Mouse (Mus musculus) thymus, adult 2 months (tissue): ENCODE data around the gene Adamtsl2. TPM values are rescaled to one million over a fixed set of nuclear protein-coding genes. Genes with fewer than 3 reads are reported as not detected.

Experiments
- DNase-seq: peaks from one replicate; pipeline ENCODE4 v3.0.0; 2021
- H3K27ac ChIP-seq: fragments of 200-500 bp; 2 replicates; pipeline ENCODE4 v1.5.1; 2012; ENCODE audit warnings: low read length, control low read depth; ENCODE audit not compliant: control insufficient read depth, insufficient read depth
- H3K27me3 ChIP-seq: fragments of 200-500 bp; 2 replicates; pipeline ENCODE4 v1.6.1; 2012; ENCODE audit warnings: mild to moderate bottlenecking, low read length, moderate library complexity, mixed read lengths; ENCODE audit not compliant: control insufficient read depth, insufficient read depth
- H3K36me3 ChIP-seq: fragments of 200-500 bp; 2 replicates; pipeline ENCODE4 v1.6.1; 2012; ENCODE audit warnings: mild to moderate bottlenecking, low read length, moderate library complexity; ENCODE audit not compliant: control insufficient read depth, insufficient read depth
- H3K4me1 ChIP-seq: fragments of 200-500 bp; replicated peaks from 2 replicates; pipeline ENCODE4 v1.6.1; 2012; ENCODE audit warnings: low read length; ENCODE audit not compliant: control insufficient read depth, insufficient read depth
- H3K4me3 ChIP-seq: fragments of 200-500 bp; 2 replicates; pipeline ENCODE4 v1.5.1; 2012; ENCODE audit warnings: mild to moderate bottlenecking, low read length, control low read depth, moderate library complexity; ENCODE audit not compliant: control insufficient read depth, insufficient read depth
- CTCF ChIP-seq: fragments of 200-500 bp; IDR thresholded peaks from 2 replicates; pipeline ENCODE4 v1.5.1; 2012; ENCODE audit warnings: mild to moderate bottlenecking, control low read depth, low read length, moderate library complexity, borderline replicate concordance; ENCODE audit not compliant: control insufficient read depth, poor library complexity, insufficient read depth; ENCODE audit errors: extremely low read depth
- POLR2A ChIP-seq: fragments of 200-500 bp; IDR thresholded peaks from 2 replicates; pipeline ENCODE4 v1.6.1; 2012; ENCODE audit warnings: mild to moderate bottlenecking, low read length, control low read depth, moderate library complexity; ENCODE audit not compliant: control insufficient read depth, poor library complexity, insufficient read depth; ENCODE audit errors: extremely low read depth
- WGBS: fragments of 180-500 bp; shearing (Covaris S2); methylation state at CpG from one replicate; pipeline ENCODE4 v1.1.7; 2018; 5-methylcytosine and 5-hydroxymethylcytosine counted together
- polyA plus RNA-seq: library from polyadenylated mRNA; depleted of rRNA; stranded (reverse); fragments of >200 nt; gene quantifications from 2 replicates; pipeline ENCODE4 v1.2.3, GENCODE M21; 2012

Adamtsl2 gene
- polyA plus RNA-seq, 1 experiment: 16.1 TPM

GRCm38 (mm10) chr2:27106816-27107215, 27.6 kb downstream of the Adamtsl2 start:
- peaks cover 20% of the 10 kb centered on the region for H3K4me1 ChIP-seq
- DNase-seq: no peak
- TF ChIP-seq POLR2A (no peak), CTCF (no peak)
- H3K36me3 ChIP-seq: no peaks in the 10 kb centered on the region
- 90% methylated on average over 3 of the region's 3 CpGs for WGBS
- no peak overlapping the region for H3K27ac ChIP-seq
- no peaks in the 10 kb centered on the region; the same call in 1 of the 2 replicates for H3K27me3 ChIP-seq
- H3K4me3 ChIP-seq: no peak overlapping the region

- no peak for DNase-seq
- WGBS: 100% methylated on average over 2 of the region's 2 CpGs
- Histone ChIP-seq H3K36me3 (no peaks in the 10 kb centered on the region), H3K4me3 (no peak overlapping the region), H3K27me3 (no peaks in the 10 kb centered on the region; the same call in 1 of the 2 replicates), H3K27ac (no peak overlapping the region), H3K4me1 (peaks cover 28% of the 10 kb centered on the region)
- TF ChIP-seq POLR2A (no peak), CTCF (no peak)
Observed at GRCm38 (mm10) chr2:27108144-27108543, 29.0 kb downstream of the Adamtsl2 start.

- DNase-seq: no peak
- Histone ChIP-seq H3K4me3 (no peak overlapping the region), H3K27me3 (no peaks in the 10 kb centered on the region; the same call in 1 of the 2 replicates), H3K4me1 (peaks cover 24% of the 10 kb centered on the region), H3K36me3 (no peaks in the 10 kb centered on the region), H3K27ac (no peak overlapping the region)
- no peak for TF ChIP-seq POLR2A
- no peak for TF ChIP-seq CTCF
- 95% methylated on average over 5 of the region's 5 CpGs for WGBS
Observed at GRCm38 (mm10) chr2:27109052-27109451, 29.9 kb downstream of the Adamtsl2 start.

GRCm38 (mm10) chr2:27112585-27112984, 33.4 kb downstream of the Adamtsl2 start:
- no peak for DNase-seq
- 89% methylated on average over 20 of the region's 20 CpGs for WGBS
- Histone ChIP-seq H3K4me3 (no peak overlapping the region), H3K27me3 (no peaks in the 10 kb centered on the region), H3K4me1 (peaks cover 18% of the 10 kb centered on the region), H3K27ac (no peak overlapping the region), H3K36me3 (no peaks in the 10 kb centered on the region)
- TF ChIP-seq CTCF: no peak
- no peak for TF ChIP-seq POLR2A

GRCm38 (mm10) chr2:27114169-27114568, 35.0 kb downstream of the Adamtsl2 start:
- no peak overlapping the region for H3K27ac ChIP-seq
- H3K36me3 ChIP-seq: no peaks in the 10 kb centered on the region
- H3K4me1 ChIP-seq: peaks cover 21% of the 10 kb centered on the region
- WGBS: 97% methylated on average over 10 of the region's 10 CpGs
- no peak for DNase-seq
- no peak for TF ChIP-seq CTCF
- H3K27me3 ChIP-seq: no peaks in the 10 kb centered on the region
- H3K4me3 ChIP-seq: no peak overlapping the region

GRCm38 (mm10) chr2:27118452-27118851, 39.3 kb downstream of the Adamtsl2 start:
- H3K4me3 ChIP-seq: no peak overlapping the region
- H3K36me3 ChIP-seq: no peaks in the 10 kb centered on the region
- H3K27me3 ChIP-seq: no peaks in the 10 kb centered on the region
- peaks cover 44% of the 10 kb centered on the region for H3K4me1 ChIP-seq
- DNase-seq: no peak
- no peak for TF ChIP-seq CTCF
- no peak for TF ChIP-seq POLR2A
- H3K27ac ChIP-seq: no peak overlapping the region
- 84% methylated on average over 4 of the region's 4 CpGs for WGBS

- Histone ChIP-seq H3K4me3 (no peak overlapping the region), H3K27me3 (no peaks in the 10 kb centered on the region), H3K27ac (no peak overlapping the region), H3K36me3 (no peaks in the 10 kb centered on the region), H3K4me1 (peaks cover 52% of the 10 kb centered on the region)
- no peak for TF ChIP-seq POLR2A
- TF ChIP-seq CTCF: no peak
- WGBS: 97% methylated on average over 2 of the region's 2 CpGs
- DNase-seq: no peak
Observed at GRCm38 (mm10) chr2:27119766-27120165, 40.6 kb downstream of the Adamtsl2 start.
